Mouse (Mus musculus) telencephalon, adult 2 months (tissue): ENCODE results near the gene Plek.

Experiments used
- DNase-seq: peaks from one replicate; pipeline ENCODE4 v3.0.0-alpha.2; 2011; ENCODE audit warnings: low read depth, low spot score

Gene Plek

GRCm38 (mm10) chr11:16950226-16950975, 101.8 kb downstream of the Plek start:
- DNase-seq, result no peak

GRCm38 (mm10) chr11:16948756-16949155, 103.4 kb downstream of the Plek start:
- no peak for DNase-seq

- DNase-seq, result no peak
Observed at GRCm38 (mm10) chr11:16943016-16943415, 109.2 kb downstream of the Plek start.

- no peak for DNase-seq
Observed at GRCm38 (mm10) chr11:16941973-16942452, 110.2 kb downstream of the Plek start.

- DNase-seq, result no peak
Observed at GRCm38 (mm10) chr11:16941103-16941793, 110.9 kb downstream of the Plek start.

GRCm38 (mm10) chr11:16935577-16936236, 116.5 kb downstream of the Plek start:
- DNase-seq, result no peak

- DNase-seq, result no peak
Observed at GRCm38 (mm10) chr11:16932159-16932558, 120.0 kb downstream of the Plek start.
